16 mouse cellular contexts compared by ENCODE assay signal in the genomic region with DNA sequence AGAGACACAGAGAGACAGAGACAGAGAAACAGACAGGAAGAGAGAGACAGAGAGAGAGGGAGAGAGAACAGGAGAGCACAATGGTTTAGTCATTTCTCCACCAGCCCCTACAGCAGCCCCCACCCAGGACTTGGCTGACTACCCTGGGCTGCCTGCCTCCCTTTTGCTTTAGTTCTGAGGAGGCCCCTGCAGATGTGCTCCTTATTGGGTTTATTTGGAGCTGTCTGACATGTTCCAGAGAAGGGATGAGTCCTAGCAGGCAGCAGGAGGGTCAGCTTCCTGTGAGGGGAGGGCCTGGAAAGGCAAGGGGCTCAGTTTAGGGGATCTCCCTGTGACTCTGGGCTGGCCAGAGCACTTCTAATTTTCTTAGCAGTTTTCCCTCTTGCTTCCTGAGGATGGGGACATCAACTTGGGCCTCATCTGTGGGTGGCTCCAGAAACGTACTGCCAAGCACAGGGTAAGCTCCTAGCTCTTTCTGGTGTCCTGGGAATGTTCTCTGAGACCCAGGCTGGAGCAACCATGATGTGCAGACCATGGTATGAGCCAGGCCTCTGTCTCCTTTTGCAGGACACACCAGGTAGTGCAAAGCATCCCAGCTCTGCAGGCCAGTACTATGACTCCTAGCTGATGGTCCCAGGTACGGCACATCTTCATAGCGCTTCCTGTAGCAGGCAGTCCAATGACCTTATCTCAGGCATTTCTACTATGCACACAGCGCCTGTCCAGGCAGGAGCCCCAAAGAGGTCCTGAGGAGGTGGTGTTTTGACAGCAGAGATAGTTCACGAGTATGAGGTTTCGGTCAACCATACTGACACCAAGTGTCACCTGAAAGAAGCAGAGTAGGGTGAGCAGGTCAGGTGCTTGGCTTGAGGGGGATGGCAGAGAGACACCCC. TPM values are rescaled to one million over a fixed set of nuclear protein-coding genes. Genes with fewer than 3 reads are reported as not detected.
DNase-seq lines count a peak whose midpoint lies in the region; ATAC-seq and TF ChIP-seq lines count a peak whose summit lies in the region.
"Had no signal": no experiment of that assay in that cellular context is flagged by ENCODE, and none has a peak within 500 bp of the region (broad histone marks: within the 10 kb centered on the region; RNA-seq: fewer than 3 reads in every experiment).

No protein-coding gene starts in this region.

- H3K4me1 ChIP-seq in heart, embryonic 13.5 days = peaks cover 25% of the 10 kb centered on the region
- peaks cover 48% of the 10 kb centered on the region for H3K4me1 ChIP-seq in lung, embryonic 15.5 days
- peaks cover 38% of the 10 kb centered on the region for H3K4me1 ChIP-seq in intestine, embryonic 14.5 days (replicated peaks; ENCODE audit: control insufficient read depth, insufficient read depth, low read length)
- H3K4me1 ChIP-seq in stomach, embryonic 16.5 days (ENCODE audit: control insufficient read depth, insufficient read depth, low read length) = peaks cover 26% of the 10 kb centered on the region
- no peaks in the 10 kb centered on the region for H3K4me1 ChIP-seq in forebrain, postnatal 0 days (ENCODE audit: insufficient read depth)

- no peak overlapping the region for H3K4me2 ChIP-seq in heart, embryonic 13.5 days
- H3K4me2 ChIP-seq in lung, embryonic 15.5 days = no peak overlapping the region
- H3K4me2 ChIP-seq in intestine, embryonic 14.5 days (ENCODE audit: low read length) = no peak overlapping the region
- H3K4me2 ChIP-seq in stomach, embryonic 16.5 days (ENCODE audit: low read depth, low read length) = no peak overlapping the region
- no peak overlapping the region for H3K4me2 ChIP-seq in forebrain, postnatal 0 days (ENCODE audit: low read depth)

- WGBS in heart, embryonic 13.5 days = 32% methylated on average over 6 of the region's 6 CpGs
- 64% methylated on average over 6 of the region's 6 CpGs for WGBS in lung, embryonic 15.5 days
- WGBS in intestine, embryonic 14.5 days = 70% methylated on average over 6 of the region's 6 CpGs
- 70% methylated on average over 6 of the region's 6 CpGs for WGBS in stomach, embryonic 16.5 days
- 82% methylated on average over 6 of the region's 6 CpGs for WGBS in forebrain, postnatal 0 days

- no peak overlapping the region for H3K4me3 ChIP-seq in heart, embryonic 13.5 days
- H3K4me3 ChIP-seq in lung, embryonic 15.5 days = no peak overlapping the region
- no peak overlapping the region for H3K4me3 ChIP-seq in intestine, embryonic 14.5 days (ENCODE audit: low read depth, low read length)
- H3K4me3 ChIP-seq in stomach, embryonic 16.5 days (replicated peaks; ENCODE audit: low read length) = no peak overlapping the region
- no peak overlapping the region for H3K4me3 ChIP-seq in forebrain, postnatal 0 days (ENCODE audit: low read depth, low read length)
- H3K4me3 ChIP-seq: erythroblast, embryonic 14.5 days; gastrocnemius, adult 2 months; hindbrain, embryonic 10.5 days had no signal

- TF ChIP-seq CTCF in forebrain, postnatal 0 days (IDR thresholded peaks at IDR 0.05; ENCODE audit: low read depth) = no peak

- no peaks in the 10 kb centered on the region for H3K36me3 ChIP-seq in heart, embryonic 13.5 days
- H3K36me3 ChIP-seq in lung, embryonic 15.5 days = no peaks in the 10 kb centered on the region
- no peaks in the 10 kb centered on the region for H3K36me3 ChIP-seq in intestine, embryonic 14.5 days (ENCODE audit: control insufficient read depth, insufficient read depth, low read length)
- no peaks in the 10 kb centered on the region for H3K36me3 ChIP-seq in stomach, embryonic 16.5 days (ENCODE audit: control insufficient read depth, insufficient read depth, low read length)
- H3K36me3 ChIP-seq in forebrain, postnatal 0 days (ENCODE audit: insufficient read depth) = no peaks in the 10 kb centered on the region
- H3K36me3 ChIP-seq: hindbrain, embryonic 10.5 days had no signal

- 0 out of 2 replicates have a peak overlapping the region, but pooled peaks have one; percentile 38 for H3K27ac ChIP-seq in heart, embryonic 13.5 days (replicated peaks)
- H3K27ac ChIP-seq in lung, embryonic 15.5 days = peak overlapping the region; percentile 83
- H3K27ac ChIP-seq in intestine, embryonic 14.5 days (ENCODE audit: low read depth) = peak overlapping the region; percentile 87
- H3K27ac ChIP-seq in stomach, embryonic 16.5 days (ENCODE audit: low read length) = peak overlapping the region; percentile 83
- H3K27ac ChIP-seq in forebrain, postnatal 0 days (ENCODE audit: low read depth, low read length) = no peak overlapping the region
- H3K27ac ChIP-seq: gastrocnemius, adult 2 months; hindbrain, embryonic 10.5 days had no signal

- DNase-seq in heart, adult 9 months (ENCODE audit: low spot score in 2 of 2) = no peak
- no peak for DNase-seq in lung, postnatal 14 days
- DNase-seq in intestine, embryonic 14.5 days (ENCODE audit: low spot score) = peak; percentile 59
- no peak for DNase-seq in forebrain, postnatal 0 days
- no peak for DNase-seq in spleen, postnatal 4 days (ENCODE audit: low spot score in 2 of 2)
- DNase-seq: adrenal gland, postnatal 14 days; cerebellum, adult 8-10 months; gastrocnemius, adult 2 months; midbrain, embryonic 14.5 days had no signal

- H3K9me3 ChIP-seq in heart, embryonic 13.5 days = no peaks in the 10 kb centered on the region
- H3K9me3 ChIP-seq in lung, embryonic 15.5 days = no peaks in the 10 kb centered on the region
- H3K9me3 ChIP-seq in intestine, embryonic 14.5 days (ENCODE audit: control insufficient read depth, low read length) = 0 out of 2 replicates have a peak, but pooled peaks cover 4% of the 10 kb centered on the region
- no peaks in the 10 kb centered on the region for H3K9me3 ChIP-seq in stomach, embryonic 16.5 days (replicated peaks; ENCODE audit: control insufficient read depth, low read length)
- no peaks in the 10 kb centered on the region for H3K9me3 ChIP-seq in forebrain, postnatal 0 days (ENCODE audit: low read length)
- H3K9me3 ChIP-seq: hindbrain, embryonic 10.5 days had no signal

- ATAC-seq in heart, embryonic 13.5 days (ENCODE audit: extremely low read depth, insufficient number of reproducible peaks, low FRiP score, low TSS enrichment) = no peak
- ATAC-seq in lung, embryonic 15.5 days (ENCODE audit: borderline replicate concordance, extremely low read depth, low FRiP score, low TSS enrichment) = no peak
- peak; percentile 84 for ATAC-seq in intestine, embryonic 14.5 days (replicated peaks; ENCODE audit: low FRiP score, low TSS enrichment, low read depth)
- peak; percentile 86 for ATAC-seq in stomach, embryonic 16.5 days (ENCODE audit: insufficient read depth, low FRiP score)
- no peak for ATAC-seq in forebrain, postnatal 0 days
- ATAC-seq: forebrain, embryonic 16.5 days; inflammation-experienced regulatory T-cells, adult 6 months had no signal

- H3K9ac ChIP-seq in heart, embryonic 13.5 days = no peak overlapping the region
- no peak overlapping the region for H3K9ac ChIP-seq in lung, embryonic 15.5 days
- H3K9ac ChIP-seq in intestine, embryonic 14.5 days (ENCODE audit: low read length) = no peak overlapping the region
- H3K9ac ChIP-seq in stomach, embryonic 16.5 days (ENCODE audit: low read length) = peak overlapping the region; percentile 49; the same call in 1 of the 2 replicates
- H3K9ac ChIP-seq in forebrain, postnatal 0 days = no peak overlapping the region

- H3K27me3 ChIP-seq in heart, embryonic 13.5 days (replicated peaks) = no peaks in the 10 kb centered on the region
- H3K27me3 ChIP-seq in lung, embryonic 15.5 days = no peaks in the 10 kb centered on the region
- no peaks in the 10 kb centered on the region for H3K27me3 ChIP-seq in intestine, embryonic 14.5 days (replicated peaks; ENCODE audit: control insufficient read depth, insufficient read depth, low read length)
- no peaks in the 10 kb centered on the region for H3K27me3 ChIP-seq in stomach, embryonic 16.5 days (ENCODE audit: control insufficient read depth, insufficient read depth, low read length)
- H3K27me3 ChIP-seq in forebrain, postnatal 0 days (ENCODE audit: insufficient read depth, low read length) = no peaks in the 10 kb centered on the region

RNA-seq across cellular contexts. Expression of gene Col6a1, which starts 45.0 kb away (rescaled TPM):
- 49.6 and 55.5 TPM in 2 replicates for polyA plus RNA-seq in heart, embryonic 13.5 days (2015; fragmentation: Nextera tagmentation; extraction: Ambion mirVana)
- polyA plus RNA-seq in lung, embryonic 15.5 days (2015; fragmentation: Nextera tagmentation; extraction: Ambion mirVana) = 284 and 300 TPM in 2 replicates
- polyA plus RNA-seq in intestine, embryonic 14.5 days (2014; fragmentation: Nextera tagmentation; extraction: Ambion mirVana) = 309 and 317 TPM in 2 replicates
- polyA plus RNA-seq in stomach, embryonic 16.5 days (2015; fragmentation: Nextera tagmentation; extraction: Ambion mirVana) = 433 and 468 TPM in 2 replicates
- 22.3 and 31.8 TPM in 2 replicates for total RNA-seq in forebrain, postnatal 0 days (2014; rRNA removed)
- polyA plus RNA-seq in forebrain, postnatal 0 days (2015; fragmentation: Nextera tagmentation; extraction: Ambion mirVana) = 14.6 and 15.9 TPM in 2 replicates
- polyA plus RNA-seq: erythroblast, embryonic 14.5 days; inflammation-experienced regulatory T-cells, adult 6 months had no signal

RNA-seq across cellular contexts. Expression of gene Col6a2, which starts 57.6 kb away (rescaled TPM):
- 47.1 and 51.6 TPM in 2 replicates for polyA plus RNA-seq in heart, embryonic 13.5 days (2015; fragmentation: Nextera tagmentation; extraction: Ambion mirVana)
- 287 and 298 TPM in 2 replicates for polyA plus RNA-seq in lung, embryonic 15.5 days (2015; fragmentation: Nextera tagmentation; extraction: Ambion mirVana)
- 164 and 184 TPM in 2 replicates for polyA plus RNA-seq in intestine, embryonic 14.5 days (2014; fragmentation: Nextera tagmentation; extraction: Ambion mirVana)
- polyA plus RNA-seq in stomach, embryonic 16.5 days (2015; fragmentation: Nextera tagmentation; extraction: Ambion mirVana) = 263 and 287 TPM in 2 replicates
- total RNA-seq in forebrain, postnatal 0 days (2014; rRNA removed) = 13.5 and 21.5 TPM in 2 replicates
- 10.4 and 11.6 TPM in 2 replicates for polyA plus RNA-seq in forebrain, postnatal 0 days (2015; fragmentation: Nextera tagmentation; extraction: Ambion mirVana)
- polyA plus RNA-seq: erythroblast, embryonic 14.5 days; inflammation-experienced regulatory T-cells, adult 6 months had no signal

Comparison
In these comparisons a context has a peak if more than half of its experiments do, and no peak if none do; other contexts are left out.
1. ATAC-seq: peak in intestine, embryonic 14.5 days (single experiment) and stomach, embryonic 16.5 days (single experiment); none in heart, embryonic 13.5 days (single experiment), lung, embryonic 15.5 days (single experiment) and forebrain, postnatal 0 days (single experiment).